Mouse (Mus musculus) cerebellum, adult (tissue): ENCODE measurements around the gene BC048679.

Experiments
- ATAC-seq: cut with Nextera tagmentation; 2 replicates; pipeline ENCODE4 v1.9.2; 2017; ENCODE audit warnings: mild to moderate bottlenecking, moderate library complexity, mixed read lengths; ENCODE audit not compliant: insufficient number of reproducible peaks, low FRiP score, low TSS enrichment

The BC048679 gene

GRCm38 (mm10) chr7:81498181-81498580, at the start of gene BC048679:
TSS of gene BC048679 (minus strand) at chr7:81498281.
- no peak for ATAC-seq

GRCm38 (mm10) chr7:81542934-81543333, 44.9 kb upstream of the BC048679 start:
- ATAC-seq: no peak

- no peak for ATAC-seq
Measured at GRCm38 (mm10) chr7:81541924-81542524, 43.9 kb upstream of the BC048679 start.

GRCm38 (mm10) chr7:81540999-81541398, 42.9 kb upstream of the BC048679 start:
- no peak for ATAC-seq

GRCm38 (mm10) chr7:81539565-81539964, 41.5 kb upstream of the BC048679 start:
- no peak for ATAC-seq

GRCm38 (mm10) chr7:81538070-81538675, 40.1 kb upstream of the BC048679 start:
- no peak for ATAC-seq

- no peak for ATAC-seq
Measured at GRCm38 (mm10) chr7:81536478-81536877, 38.4 kb upstream of the BC048679 start.

- ATAC-seq: no peak
Measured at GRCm38 (mm10) chr7:81531462-81531861, 33.4 kb upstream of the BC048679 start.

- no peak for ATAC-seq
Measured at GRCm38 (mm10) chr7:81528918-81529317, 30.8 kb upstream of the BC048679 start.

- no peak for ATAC-seq
Measured at GRCm38 (mm10) chr7:81523663-81524017, 25.6 kb upstream of the BC048679 start.

GRCm38 (mm10) chr7:81523008-81523662, 25.1 kb upstream of the BC048679 start:
- peak; percentile 99 for ATAC-seq

GRCm38 (mm10) chr7:81516154-81517030, 18.3 kb upstream of the BC048679 start:
- ATAC-seq: no peak

GRCm38 (mm10) chr7:81514906-81515590, 17.0 kb upstream of the BC048679 start:
- no peak for ATAC-seq

- no peak for ATAC-seq
Measured at GRCm38 (mm10) chr7:81501050-81501449, 3.0 kb upstream of the BC048679 start.

- no peak for ATAC-seq
Measured at GRCm38 (mm10) chr7:81497171-81497570, 910 bp downstream of the BC048679 start.

GRCm38 (mm10) chr7:81493331-81494021, 4.6 kb downstream of the BC048679 start, which contains the start of gene Ap3b2:
TSS of gene Ap3b2 (minus strand) at chr7:81493925.
- peak; percentile 92 for ATAC-seq

GRCm38 (mm10) chr7:81492628-81493027, 5.5 kb downstream of the BC048679 start:
- no peak for ATAC-seq

GRCm38 (mm10) chr7:81489649-81490048, 8.4 kb downstream of the BC048679 start:
- ATAC-seq: no peak

- ATAC-seq: no peak
Measured at GRCm38 (mm10) chr7:81480800-81481199, 17.3 kb downstream of the BC048679 start.
